ENCODE assay signal across 8 mouse cellular contexts in the genomic region with DNA sequence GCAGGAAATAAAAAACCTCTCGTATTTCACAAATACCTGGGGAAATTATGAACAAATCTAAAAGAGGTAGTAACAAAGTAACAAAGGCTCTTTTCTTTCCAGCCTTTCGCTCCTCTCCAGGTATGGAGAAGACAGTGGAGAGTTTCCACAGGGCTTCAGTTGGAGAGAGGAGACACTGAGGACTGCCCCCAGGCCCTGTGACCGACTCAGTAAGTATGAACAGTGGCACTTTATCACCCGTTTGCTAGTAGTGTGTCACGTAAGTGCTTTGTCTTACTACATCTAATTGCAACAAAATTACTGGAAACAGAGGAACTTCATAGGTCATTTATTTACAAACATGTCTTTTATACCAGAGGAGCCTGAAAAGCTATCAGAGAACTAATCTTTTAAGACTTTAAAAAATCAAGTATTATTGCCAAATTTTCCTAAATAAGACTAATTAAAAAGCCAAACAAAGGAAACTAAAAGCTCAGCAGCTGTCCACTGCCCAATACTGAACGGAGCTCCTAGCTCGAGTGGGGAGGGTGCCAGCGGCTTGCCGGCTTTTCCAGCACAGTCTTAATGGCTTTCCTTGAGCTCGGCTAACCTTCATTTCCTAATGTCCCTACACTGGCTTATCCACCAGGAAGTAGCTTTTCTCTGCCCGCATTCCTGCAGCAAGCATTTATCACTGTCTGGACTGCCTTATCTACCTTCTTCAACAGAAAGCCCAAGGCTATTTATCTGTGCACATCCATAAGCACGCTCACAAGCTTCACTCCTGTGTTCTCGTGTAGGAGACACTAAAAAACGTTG. TPM values are rescaled to one million over a fixed set of nuclear protein-coding genes. Genes with fewer than 3 reads are reported as not detected.
A peak's percentile ranks its signal among the peaks of the same experiment; 100 is the strongest.
DNase-seq lines count a peak whose midpoint lies in the region; ATAC-seq lines count a peak whose summit lies in the region.

No protein-coding gene starts in this region.

- no peaks in the 10 kb centered on the region for H3K9me3 ChIP-seq in heart, embryonic 11.5 days (replicated peaks; ENCODE audit: control insufficient read depth, low read length)
- H3K9me3 ChIP-seq in midbrain, embryonic 12.5 days, result no peaks in the 10 kb centered on the region

- H3K9ac ChIP-seq in heart, embryonic 11.5 days (ENCODE audit: low read depth, low read length), result no peak overlapping the region; the same call in 1 of the 2 replicates
- no peak overlapping the region for H3K9ac ChIP-seq in midbrain, embryonic 12.5 days (replicated peaks)

- H3K36me3 ChIP-seq in heart, embryonic 11.5 days (ENCODE audit: control insufficient read depth, insufficient read depth, low read length), result no peaks in the 10 kb centered on the region
- no peaks in the 10 kb centered on the region for H3K36me3 ChIP-seq in midbrain, embryonic 12.5 days

- ATAC-seq in heart, embryonic 11.5 days (replicated peaks; ENCODE audit: insufficient number of reproducible peaks, low FRiP score, low TSS enrichment), result no peak
- 0 out of 2 replicates have a peak, but pooled peaks have one; percentile 36 for ATAC-seq in midbrain, embryonic 12.5 days (ENCODE audit: low FRiP score, low read depth)
- no peak for ATAC-seq in monocyte, adult 5-6 weeks (replicated peaks; ENCODE audit: insufficient number of reproducible peaks, low FRiP score, low TSS enrichment, poor library complexity, severe bottlenecking)

- peaks cover 36% of the 10 kb centered on the region for H3K4me1 ChIP-seq in heart, embryonic 11.5 days (ENCODE audit: control insufficient read depth, insufficient read depth, low read length)
- peaks cover 48% of the 10 kb centered on the region for H3K4me1 ChIP-seq in midbrain, embryonic 12.5 days

- WGBS in heart, embryonic 11.5 days (ENCODE audit: insufficient replicate concordance), result 14% methylated on average over 14 of the region's 14 CpGs
- 46% methylated on average over 14 of the region's 14 CpGs for WGBS in midbrain, embryonic 12.5 days

- H3K4me2 ChIP-seq in heart, embryonic 11.5 days, result peak overlapping the region; percentile 42
- peak overlapping the region; percentile 27; the same call in 1 of the 2 replicates for H3K4me2 ChIP-seq in midbrain, embryonic 12.5 days (replicated peaks)

- peak overlapping the region; percentile 81 for H3K27ac ChIP-seq in heart, embryonic 11.5 days (ENCODE audit: low read depth, low read length)
- peak overlapping the region; percentile 88 for H3K27ac ChIP-seq in midbrain, embryonic 12.5 days (replicated peaks)

- DNase-seq in embryo, embryonic 10.5 days (ENCODE audit: low spot score), result peak; percentile 52
- DNase-seq in embryo, embryonic 11 days, result no peak
- DNase-seq in adrenal gland, postnatal 14 days, result peak; percentile 73
- peak; percentile 24 to 49 for DNase-seq in kidney, postnatal 25 days
- no peak for DNase-seq in spleen, postnatal 36 days (ENCODE audit: low spot score in 2 of 2)

- H3K4me3 ChIP-seq in heart, embryonic 11.5 days (ENCODE audit: low read depth, low read length), result no peak overlapping the region
- H3K4me3 ChIP-seq in midbrain, embryonic 12.5 days, result no peak overlapping the region

- H3K27me3 ChIP-seq in heart, embryonic 11.5 days (ENCODE audit: control insufficient read depth, insufficient read depth, low read length), result no peaks in the 10 kb centered on the region; the same call in 1 of the 2 replicates
- 0 out of 2 replicates have a peak, but pooled peaks cover 3% of the 10 kb centered on the region for H3K27me3 ChIP-seq in midbrain, embryonic 12.5 days

RNA-seq across cellular contexts. Expression of a gene that starts 19.6 kb away (rescaled TPM):
- total RNA-seq in adrenal gland, postnatal 14 days (2021), result 6.8 and 8.2 TPM in 2 replicates
- 10.9 and 11.0 TPM in 2 replicates for polyA plus RNA-seq in heart, embryonic 11.5 days (2014; fragmentation: Nextera tagmentation; extraction: Ambion mirVana)
- 20.1 and 20.7 TPM in 2 replicates for polyA plus RNA-seq in midbrain, embryonic 12.5 days (2016; fragmentation: Nextera tagmentation; extraction: Ambion mirVana)
- total RNA-seq in monocyte, adult 5-6 weeks (2017), result 1.0 to 10.0 TPM in 2 of 3 replicates, not detected in the other

RNA-seq across cellular contexts. Expression of a gene that starts 34.9 kb away (rescaled TPM):
- total RNA-seq in adrenal gland, postnatal 14 days (2021), result 0.30 TPM in 1 of 2 replicates, not detected in the other
- 2.4 and 2.5 TPM in 2 replicates for polyA plus RNA-seq in heart, embryonic 11.5 days (2014; fragmentation: Nextera tagmentation; extraction: Ambion mirVana)
- 0.42 TPM in 1 of 2 replicates, not detected in the other for polyA plus RNA-seq in midbrain, embryonic 12.5 days (2016; fragmentation: Nextera tagmentation; extraction: Ambion mirVana)
- total RNA-seq in monocyte, adult 5-6 weeks (2017), result not detected in 3 replicates

RNA-seq across cellular contexts. Expression of a gene that starts 49.4 kb away (rescaled TPM):
- total RNA-seq in adrenal gland, postnatal 14 days (2021), result 73.3 and 85.6 TPM in 2 replicates
- polyA plus RNA-seq in heart, embryonic 11.5 days (2014; fragmentation: Nextera tagmentation; extraction: Ambion mirVana), result 4,075 and 4,306 TPM in 2 replicates
- 584 and 614 TPM in 2 replicates for polyA plus RNA-seq in midbrain, embryonic 12.5 days (2016; fragmentation: Nextera tagmentation; extraction: Ambion mirVana)
- 0.86 to 2.5 TPM in 2 of 3 replicates, not detected in the other for total RNA-seq in monocyte, adult 5-6 weeks (2017)

Comparison
In these comparisons a context has a peak if more than half of its experiments do, and no peak if none do; other contexts are left out.
1. DNase-seq: peak in embryo, embryonic 10.5 days (single experiment), adrenal gland, postnatal 14 days (single experiment) and kidney, postnatal 25 days (2 of 2); none in embryo, embryonic 11 days (single experiment) and spleen, postnatal 36 days (0 of 2).
2. RNA of a gene that starts 49.4 kb away (total RNA-seq): 73.3 to 85.6 TPM in adrenal gland, postnatal 14 days; 0.86 to 2.5 TPM in monocyte, adult 5-6 weeks; every median in the first group is over 10 times any median in the second.